Mouse (Mus musculus): ENCODE measurements around the gene Ank3.

Gene Ank3

GRCm38 (mm10) chr10:69620692-69621382 is 222.3 kb downstream of the Ank3 start:
- no peak for DNase-seq (ENCODE audit: low spot score)

- no peak for DNase-seq (ENCODE audit: low spot score)
Measured at GRCm38 (mm10) chr10:69627767-69628166, 229.2 kb downstream of the Ank3 start.

GRCm38 (mm10) chr10:69628743-69629142 is 230.2 kb downstream of the Ank3 start:
- no peak for DNase-seq (ENCODE audit: low spot score)

- no peak for DNase-seq (ENCODE audit: low spot score)
Measured at GRCm38 (mm10) chr10:69630802-69631388, 232.3 kb downstream of the Ank3 start.

GRCm38 (mm10) chr10:69632885-69633284 is 234.3 kb downstream of the Ank3 start:
- no peak for DNase-seq (ENCODE audit: low spot score)

GRCm38 (mm10) chr10:69634891-69635290 is 236.3 kb downstream of the Ank3 start:
- DNase-seq (ENCODE audit: low spot score), result no peak

GRCm38 (mm10) chr10:69635910-69636656 is 237.5 kb downstream of the Ank3 start:
- DNase-seq (ENCODE audit: low spot score), result no peak

GRCm38 (mm10) chr10:69639138-69639537 is 240.6 kb downstream of the Ank3 start:
- no peak for DNase-seq (ENCODE audit: low spot score)

GRCm38 (mm10) chr10:69640617-69641016 is 242.0 kb downstream of the Ank3 start:
- no peak for DNase-seq (ENCODE audit: low spot score)

GRCm38 (mm10) chr10:69643481-69643880 is 244.9 kb downstream of the Ank3 start:
- no peak for DNase-seq (ENCODE audit: low spot score)

GRCm38 (mm10) chr10:69643986-69644385 is 245.4 kb downstream of the Ank3 start:
- no peak for DNase-seq (ENCODE audit: low spot score)

GRCm38 (mm10) chr10:69645311-69645802 is 246.8 kb downstream of the Ank3 start:
- no peak for DNase-seq (ENCODE audit: low spot score)

GRCm38 (mm10) chr10:69645929-69646328 is 247.4 kb downstream of the Ank3 start:
- DNase-seq (ENCODE audit: low spot score), result no peak

GRCm38 (mm10) chr10:69650074-69650473 is 251.5 kb downstream of the Ank3 start:
- DNase-seq (ENCODE audit: low spot score), result no peak

- no peak for DNase-seq (ENCODE audit: low spot score)
Measured at GRCm38 (mm10) chr10:69652660-69653059, 254.1 kb downstream of the Ank3 start.

GRCm38 (mm10) chr10:69653121-69653677 is 254.6 kb downstream of the Ank3 start:
- no peak for DNase-seq (ENCODE audit: low spot score)

- DNase-seq (ENCODE audit: low spot score), result no peak
Measured at GRCm38 (mm10) chr10:69654176-69654575, 255.6 kb downstream of the Ank3 start.

- DNase-seq (ENCODE audit: low spot score), result no peak
Measured at GRCm38 (mm10) chr10:69654866-69655633, 256.5 kb downstream of the Ank3 start.

- DNase-seq (ENCODE audit: low spot score), result no peak
Measured at GRCm38 (mm10) chr10:69656321-69656720, 257.7 kb downstream of the Ank3 start.

- no peak for DNase-seq (ENCODE audit: low spot score)
Measured at GRCm38 (mm10) chr10:69659818-69660217, 261.2 kb downstream of the Ank3 start.

GRCm38 (mm10) chr10:69662338-69662737 is 263.8 kb downstream of the Ank3 start:
- no peak for DNase-seq (ENCODE audit: low spot score)

GRCm38 (mm10) chr10:69667482-69667881 is 268.9 kb downstream of the Ank3 start:
- no peak for DNase-seq (ENCODE audit: low spot score)

Measured in spleen, adult 12 weeks (tissue).